Mouse (Mus musculus): Measurements from ENCODE around the gene Zzef1.

DNA sequence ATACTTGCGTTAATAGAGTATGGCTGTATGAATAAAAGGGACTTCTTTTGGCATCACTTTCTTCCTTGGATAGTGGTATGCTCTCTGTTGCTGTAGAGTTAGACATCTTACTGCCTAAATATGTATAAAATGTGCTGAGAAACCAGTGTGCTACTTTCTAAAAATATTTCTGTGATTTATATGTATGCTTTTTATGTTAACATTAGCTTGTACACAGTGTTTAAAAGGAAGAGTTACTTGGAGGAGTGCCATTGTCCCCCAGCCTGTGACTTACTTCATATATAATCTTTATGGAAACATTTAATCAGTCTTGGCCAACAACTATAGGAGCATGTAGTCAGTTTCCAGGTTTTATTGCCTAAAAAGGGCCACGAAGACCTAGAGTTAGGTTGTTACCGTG is 27.0 kb upstream of the Zzef1 start:
- TF ChIP-seq POLR2A (IDR thresholded peaks at IDR 0.05; ENCODE audit: control insufficient read depth, low read depth, low read length) (no peak), CTCF (IDR thresholded peaks at IDR 0.05; ENCODE audit: control insufficient read depth, insufficient read depth, insufficient replicate concordance, low read depth, low read length) (no peak)
